Mouse (Mus musculus) G1E (cell line): ENCODE measurements around the gene Spata19.

ENCODE experiments used
- CTCF ChIP-seq: IDR thresholded peaks from 2 replicates; pipeline ENCODE4 v1.5.1; 2012; ENCODE audit warnings: low read depth, low read length, inconsistent platforms, mixed read lengths
- GATA2 ChIP-seq: IDR thresholded peaks from 2 replicates; pipeline ENCODE4 v1.6.1; 2012; ENCODE audit warnings: low read depth, low read length, inconsistent platforms, borderline replicate concordance
- TAL1 ChIP-seq: conservative IDR thresholded peaks from 2 replicates; pipeline ENCODE4 v1.6.1; 2012; ENCODE audit warnings: low read depth, low read length, inconsistent platforms, mixed read lengths

DNA sequence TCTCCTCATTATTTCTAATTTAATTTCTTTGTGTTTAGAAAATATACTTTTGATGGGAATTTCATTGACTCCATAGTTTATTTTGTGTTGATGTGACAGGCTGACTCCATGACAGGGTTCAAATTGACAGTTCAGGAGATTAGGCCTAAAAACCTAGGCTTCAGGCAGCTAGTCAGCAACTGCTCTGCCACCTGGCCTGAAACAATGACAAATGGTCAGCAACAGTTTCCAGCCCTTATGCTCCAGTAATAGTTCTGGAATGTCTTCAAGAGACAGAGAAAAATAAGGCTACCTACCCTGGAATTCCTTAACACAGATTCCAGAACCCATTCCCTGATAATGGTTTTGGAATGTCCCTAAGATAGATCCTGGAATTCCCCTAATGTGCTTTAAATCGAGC lies 20.9 kb upstream of the Spata19 start:
- TF ChIP-seq TAL1, result no peak
- no peak for TF ChIP-seq CTCF
- TF ChIP-seq GATA2, result no peak
